Mouse (Mus musculus) ES-Bruce4 (cell line): ENCODE results near the gene Itga5.

ENCODE experiments used
- CTCF ChIP-seq: IDR thresholded peaks from one replicate; pipeline ENCODE4 v1.8.1; 2011; ENCODE audit warnings: low read depth, low read length
- EP300 ChIP-seq: IDR thresholded peaks from 2 replicates; pipeline ENCODE4 v1.6.1; 2011; ENCODE audit warnings: low read depth, low read length; ENCODE audit not compliant: insufficient read depth
- POLR2A ChIP-seq: IDR thresholded peaks from one replicate; pipeline ENCODE4 v1.8.1; 2011; ENCODE audit warnings: low read length; ENCODE audit not compliant: insufficient read depth

GRCm38 (mm10) chr15:103301547-103302340, 64.8 kb downstream of the Itga5 start:
- TF ChIP-seq POLR2A, result no peak
- no peak for TF ChIP-seq CTCF
- no peak for TF ChIP-seq EP300
